Mouse (Mus musculus) limb, embryonic 14.5 days (tissue): ENCODE measurements around the gene Magi3. TPM values are rescaled to one million over a fixed set of nuclear protein-coding genes. Genes with fewer than 3 reads are reported as not detected.

Source experiments
- ATAC-seq: fragments of 200-750 bp; cut with Nextera tagmentation; 2 replicates; pipeline ENCODE4 v1.8.0; 2017; ENCODE audit warnings: low read depth, moderate number of reproducible peaks, moderate TSS enrichment; ENCODE audit not compliant: low FRiP score
- DNase-seq: peaks from one replicate; pipeline ENCODE4 v3.0.0-alpha.2; 2015; ENCODE audit warnings: low spot score
- H3K27ac ChIP-seq: fragments of 300-500 bp; sonication (generic); replicated peaks from 2 replicates; pipeline ENCODE4 v1.5.1; 2014; ENCODE audit warnings: low read depth, mild to moderate bottlenecking, low read length, moderate library complexity, mixed read lengths
- H3K27me3 ChIP-seq: fragments of 300-500 bp; sonication (generic); 2 replicates; pipeline ENCODE4 v1.6.1; 2014; ENCODE audit warnings: low read length, mixed read lengths; ENCODE audit not compliant: control insufficient read depth, insufficient read depth
- H3K36me3 ChIP-seq: fragments of 300-500 bp; sonication (generic); 2 replicates; pipeline ENCODE4 v1.6.1; 2014; ENCODE audit warnings: mild to moderate bottlenecking, low read length, moderate library complexity, mixed read lengths; ENCODE audit not compliant: control insufficient read depth, insufficient read depth
- H3K4me1 ChIP-seq: fragments of 300-500 bp; sonication (generic); 2 replicates; pipeline ENCODE4 v1.6.1; 2014; ENCODE audit warnings: antibody characterized with exemption, low read length, mixed read lengths; ENCODE audit not compliant: control insufficient read depth, insufficient read depth
- H3K4me2 ChIP-seq: fragments of 300-500 bp; sonication (generic); replicated peaks from 2 replicates; pipeline ENCODE4 v1.6.1; 2014; ENCODE audit warnings: low read depth, mild to moderate bottlenecking, low read length, moderate library complexity; ENCODE audit not compliant: severe bottlenecking
- H3K4me3 ChIP-seq: fragments of 300-500 bp; sonication (generic); replicated peaks from 2 replicates; pipeline ENCODE4 v1.5.1; 2014; ENCODE audit warnings: low read length
- H3K9ac ChIP-seq: fragments of 300-500 bp; sonication (generic); 2 replicates; pipeline ENCODE4 v1.6.1; 2014; ENCODE audit warnings: mild to moderate bottlenecking, low read depth, low read length, moderate library complexity; ENCODE audit not compliant: severe bottlenecking
- H3K9me3 ChIP-seq: fragments of 300-500 bp; sonication (generic); 2 replicates; pipeline ENCODE4 v1.6.1; 2016; ENCODE audit warnings: low read length; ENCODE audit not compliant: control insufficient read depth
- POLR2A ChIP-seq: fragments of 200-500 bp; IDR thresholded peaks from 2 replicates; pipeline ENCODE4 v1.8.0; 2012; ENCODE audit warnings: inconsistent platforms, mild to moderate bottlenecking, moderate library complexity, borderline replicate concordance; ENCODE audit not compliant: insufficient read depth, insufficient read length; ENCODE audit errors: extremely low read depth
- WGBS: fragments of 180-500 bp; shearing (Covaris S2); extraction: QIAGEN DNeasy Blood & Tissue Kit; methylation state at CpG from one replicate; pipeline ENCODE4 v1.1.7; 2014; 5-methylcytosine and 5-hydroxymethylcytosine counted together
- polyA plus RNA-seq, 2 experiments: library from polyadenylated mRNA; depleted of rRNA in 1 of 2; stranded (reverse) in 1 of 2; unstranded in 1 of 2; fragments of >200 nt; fragmentation: Nextera tagmentation in 1 of 2; extraction: Ambion mirVana in 1 of 2; gene quantifications; 2 replicates each; pipeline versions ENCODE4 v1.2.1 to v1.2.3; 2012 to 2014

Magi3 gene
- polyA plus RNA-seq, 2 experiments: 4.8 to 9.2 TPM

DNA sequence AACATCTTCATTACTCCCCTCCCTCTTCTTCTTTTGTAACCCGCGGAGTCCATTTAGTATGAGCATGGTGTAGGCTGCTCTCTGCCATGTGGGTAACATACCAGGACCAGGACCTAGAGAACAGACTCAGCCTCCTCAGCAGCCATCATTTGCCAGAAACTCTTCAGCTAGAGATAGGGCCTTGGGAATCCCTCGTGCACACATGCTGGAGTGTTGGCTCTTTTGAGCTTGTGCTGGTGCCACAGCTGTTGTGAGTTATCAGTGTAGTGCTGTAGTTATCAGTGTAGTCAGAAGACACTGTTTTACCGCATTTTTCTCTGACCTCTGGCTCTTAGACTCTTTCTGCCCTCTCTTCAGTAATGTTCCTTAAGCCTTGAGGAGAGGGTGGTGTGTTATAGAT is 230.8 kb downstream of the Magi3 start:
- no peak overlapping the region for H3K4me2 ChIP-seq
- ATAC-seq (no peak), DNase-seq (no peak)
- H3K27me3 ChIP-seq: no peaks in the 10 kb centered on the region
- no peaks in the 10 kb centered on the region for H3K9me3 ChIP-seq
- H3K27ac ChIP-seq: no peak overlapping the region
- H3K9ac ChIP-seq: no peak overlapping the region
- WGBS: 85% methylated on average over 4 of the region's 4 CpGs
- no peak for TF ChIP-seq POLR2A
- H3K4me3 ChIP-seq: no peak overlapping the region
- H3K4me1 ChIP-seq: no peaks in the 10 kb centered on the region
- H3K36me3 ChIP-seq: peaks cover 77% of the 10 kb centered on the region

DNA sequence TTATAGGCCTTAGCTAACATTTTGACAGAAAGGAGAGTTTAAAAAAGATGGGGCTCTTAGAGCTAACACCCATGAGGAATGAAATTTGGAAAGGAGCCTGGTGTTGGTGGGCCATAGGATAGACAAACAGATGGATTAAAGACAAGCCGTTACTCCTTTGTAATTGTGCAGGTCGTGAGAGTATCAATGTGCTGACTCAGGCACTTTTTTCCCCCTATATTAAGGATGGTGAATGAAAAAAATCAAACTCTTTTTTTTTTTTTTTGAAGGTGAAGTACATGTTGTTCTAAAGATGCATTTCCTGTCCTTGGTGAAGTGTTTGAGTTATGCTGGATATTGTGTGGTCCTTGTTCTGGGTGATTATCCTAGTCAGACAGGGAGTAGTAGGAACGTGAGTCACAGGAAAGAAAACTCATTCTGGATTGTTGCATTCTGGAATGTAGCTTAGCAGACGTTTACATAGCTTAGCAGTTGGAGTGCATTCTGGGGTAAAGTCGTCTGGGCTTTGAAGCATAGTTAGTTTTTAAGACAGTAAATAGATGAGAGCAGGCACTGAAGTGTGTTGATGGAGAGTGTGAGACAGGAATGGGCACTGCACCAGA is 232.2 kb downstream of the Magi3 start:
- Histone ChIP-seq H3K27me3 (no peaks in the 10 kb centered on the region), H3K36me3 (peaks cover 79% of the 10 kb centered on the region), H3K9ac (no peak overlapping the region), H3K27ac (no peak overlapping the region), H3K4me1 (no peaks in the 10 kb centered on the region), H3K4me2 (no peak overlapping the region), H3K9me3 (no peaks in the 10 kb centered on the region), H3K4me3 (no peak overlapping the region)
- ATAC-seq (no peak), DNase-seq (no peak)
- WGBS: 60% methylated on average over 5 of the region's 5 CpGs
- TF ChIP-seq POLR2A: no peak

DNA sequence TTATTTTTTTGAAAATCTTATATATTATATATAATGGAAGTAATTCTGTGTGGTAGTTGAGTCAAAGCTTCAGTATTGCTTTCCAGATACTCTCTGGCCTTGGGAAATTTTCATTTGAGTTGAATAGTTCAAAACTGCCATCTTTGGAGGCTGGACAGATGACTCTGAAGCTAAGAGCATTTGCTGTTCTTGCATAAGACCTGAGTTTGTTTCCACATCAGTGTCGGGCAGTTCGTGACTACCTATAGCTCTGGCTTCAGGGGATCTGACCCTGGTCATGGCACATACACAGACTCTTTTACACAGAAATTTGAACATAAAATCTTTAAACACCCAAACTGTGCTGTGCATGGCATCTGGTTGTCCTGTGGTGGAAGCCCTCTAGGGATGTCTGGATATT is 235.0 kb downstream of the Magi3 start:
- TF ChIP-seq POLR2A: no peak
- Histone ChIP-seq H3K4me3 (no peak overlapping the region), H3K4me2 (no peak overlapping the region), H3K27ac (no peak overlapping the region), H3K9ac (no peak overlapping the region), H3K27me3 (no peaks in the 10 kb centered on the region), H3K36me3 (peaks cover 72% of the 10 kb centered on the region), H3K4me1 (no peaks in the 10 kb centered on the region), H3K9me3 (no peaks in the 10 kb centered on the region)
- WGBS: 98% methylated on average over 2 of the region's 2 CpGs
- ATAC-seq (no peak), DNase-seq (no peak)

GRCm38 (mm10) chr3:103984556-103984955 is 235.6 kb downstream of the Magi3 start:
- Histone ChIP-seq H3K9me3 (no peaks in the 10 kb centered on the region), H3K4me2 (no peak overlapping the region), H3K27ac (no peak overlapping the region), H3K9ac (no peak overlapping the region), H3K36me3 (peaks cover 66% of the 10 kb centered on the region), H3K27me3 (no peaks in the 10 kb centered on the region), H3K4me3 (no peak overlapping the region), H3K4me1 (no peaks in the 10 kb centered on the region)
- ATAC-seq: no peak
- 90% methylated on average over 4 of the region's 4 CpGs for WGBS
- no peak for DNase-seq
- TF ChIP-seq POLR2A: no peak

DNA sequence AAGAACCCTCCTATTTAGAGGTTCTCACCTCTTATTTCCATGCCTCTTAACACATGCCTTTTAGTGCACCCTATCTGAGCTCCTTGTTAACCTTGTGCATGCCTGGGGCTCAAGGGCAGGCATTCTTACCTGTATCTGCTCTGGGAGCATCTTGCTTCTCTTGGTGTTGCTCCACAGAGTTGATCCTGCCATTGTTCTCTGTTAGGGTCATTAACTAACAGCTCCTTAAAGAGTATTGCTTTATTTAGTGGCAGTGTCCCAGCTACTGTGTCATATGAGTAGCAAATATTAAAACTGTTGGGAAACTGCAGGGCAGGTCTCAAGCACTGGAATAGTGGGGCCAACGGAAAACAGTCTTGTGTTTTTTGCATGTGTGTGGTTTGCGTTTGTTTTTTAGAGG is 249.0 kb downstream of the Magi3 start:
- no peak for DNase-seq
- no peak overlapping the region for H3K27ac ChIP-seq
- no peak overlapping the region for H3K4me3 ChIP-seq
- WGBS: 89% methylated on average over 2 of the region's 2 CpGs
- H3K36me3 ChIP-seq: peaks cover 22% of the 10 kb centered on the region; the same call in 1 of the 2 replicates
- peaks cover 7% of the 10 kb centered on the region; the same call in 1 of the 2 replicates for H3K4me1 ChIP-seq
- no peak for TF ChIP-seq POLR2A
- no peaks in the 10 kb centered on the region for H3K9me3 ChIP-seq
- H3K4me2 ChIP-seq: no peak overlapping the region
- ATAC-seq: no peak
- H3K9ac ChIP-seq: no peak overlapping the region
- H3K27me3 ChIP-seq: no peaks in the 10 kb centered on the region
